Mouse (Mus musculus): ENCODE measurements around the gene Fig4.

The Fig4 gene

DNA sequence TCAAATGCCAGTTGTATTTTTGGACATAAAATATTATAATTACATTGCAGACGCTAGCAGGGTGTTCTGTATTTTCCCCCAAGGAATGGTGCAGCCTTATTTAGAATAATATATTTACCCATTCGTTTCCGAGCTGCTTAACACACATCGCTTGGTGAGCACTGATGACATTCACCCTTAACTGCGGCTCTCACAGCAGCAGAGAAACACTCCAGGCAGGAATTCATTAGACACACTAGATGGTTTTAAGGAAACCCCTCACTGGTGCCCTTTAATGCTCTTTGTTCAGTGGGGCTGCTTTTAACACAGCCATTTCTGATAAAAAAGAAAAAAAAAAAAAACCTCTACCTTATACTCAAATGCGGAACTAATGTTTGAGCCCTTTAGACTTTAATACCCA is 104.3 kb downstream of the Fig4 start:
- Histone ChIP-seq H3K36me3 (ENCODE audit: insufficient read depth, low read length) (no peaks in the 10 kb centered on the region), H3K4me3 (replicated peaks; ENCODE audit: low read length) (no peak overlapping the region), H3K4me1 (replicated peaks; ENCODE audit: low read depth, low read length) (no peaks in the 10 kb centered on the region), H3K27me3 (ENCODE audit: insufficient read depth, low read length) (no peaks in the 10 kb centered on the region), H3K9me3 (ENCODE audit: low read length) (no peaks in the 10 kb centered on the region)
- TF ChIP-seq NANOG (IDR thresholded peaks at IDR 0.05; ENCODE audit: borderline replicate concordance, low read length) (no peak), CTCF (conservative IDR thresholded peaks at IDR 0.05; ENCODE audit: low read length) (no peak), POU5F1 (IDR thresholded peaks at IDR 0.05; ENCODE audit: borderline replicate concordance, low read length) (no peak)

DNA sequence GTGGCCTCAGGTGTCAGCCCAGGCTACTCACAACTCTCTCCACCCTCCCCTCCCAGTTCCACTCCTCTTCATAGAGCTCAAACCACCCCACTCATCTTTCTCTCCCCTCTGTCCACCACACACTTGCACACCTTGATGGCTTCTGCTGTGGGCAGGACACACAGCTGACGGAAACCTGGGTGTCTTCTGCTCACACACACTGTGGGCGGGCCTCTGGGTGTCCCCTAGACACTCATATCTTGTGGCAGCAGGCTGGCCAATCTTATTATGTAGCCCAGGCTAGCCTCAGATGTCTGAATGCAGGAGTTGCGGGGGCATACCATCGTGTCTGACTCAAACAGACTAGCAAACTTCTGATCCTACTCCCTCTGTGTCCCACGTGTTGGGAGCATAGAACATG is 105.3 kb downstream of the Fig4 start:
- Histone ChIP-seq H3K4me1 (replicated peaks; ENCODE audit: low read depth, low read length) (no peaks in the 10 kb centered on the region), H3K36me3 (ENCODE audit: insufficient read depth, low read length) (no peaks in the 10 kb centered on the region), H3K4me3 (replicated peaks; ENCODE audit: low read length) (no peak overlapping the region), H3K9me3 (ENCODE audit: low read length) (no peaks in the 10 kb centered on the region), H3K27me3 (ENCODE audit: insufficient read depth, low read length) (no peaks in the 10 kb centered on the region)
- TF ChIP-seq CTCF (conservative IDR thresholded peaks at IDR 0.05; ENCODE audit: low read length) (no peak), NANOG (IDR thresholded peaks at IDR 0.05; ENCODE audit: borderline replicate concordance, low read length) (no peak), POU5F1 (IDR thresholded peaks at IDR 0.05; ENCODE audit: borderline replicate concordance, low read length) (no peak)

DNA sequence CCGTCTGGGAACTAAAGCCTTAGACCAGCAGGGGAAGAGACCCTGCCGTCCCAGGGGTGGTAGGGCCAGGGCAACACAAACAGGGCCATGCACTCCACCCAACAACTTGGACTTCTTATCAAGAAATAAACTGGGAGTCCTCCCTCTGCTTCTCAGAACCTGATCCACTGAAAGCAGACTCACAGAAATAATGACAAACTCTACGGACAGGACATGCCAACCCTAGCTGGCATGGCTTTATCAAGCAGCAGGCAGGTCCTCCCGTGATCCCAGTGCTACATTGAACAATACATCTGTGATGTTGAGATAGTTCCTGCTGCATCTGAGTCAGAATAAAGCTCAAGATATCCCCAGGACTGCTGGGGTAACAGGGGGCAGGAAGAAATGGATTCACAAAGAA is 106.8 kb downstream of the Fig4 start:
- TF ChIP-seq NANOG (IDR thresholded peaks at IDR 0.05; ENCODE audit: borderline replicate concordance, low read length) (no peak), CTCF (conservative IDR thresholded peaks at IDR 0.05; ENCODE audit: low read length) (no peak), POU5F1 (IDR thresholded peaks at IDR 0.05; ENCODE audit: borderline replicate concordance, low read length) (no peak)
- no peaks in the 10 kb centered on the region for H3K9me3 ChIP-seq (ENCODE audit: low read length)

DNA sequence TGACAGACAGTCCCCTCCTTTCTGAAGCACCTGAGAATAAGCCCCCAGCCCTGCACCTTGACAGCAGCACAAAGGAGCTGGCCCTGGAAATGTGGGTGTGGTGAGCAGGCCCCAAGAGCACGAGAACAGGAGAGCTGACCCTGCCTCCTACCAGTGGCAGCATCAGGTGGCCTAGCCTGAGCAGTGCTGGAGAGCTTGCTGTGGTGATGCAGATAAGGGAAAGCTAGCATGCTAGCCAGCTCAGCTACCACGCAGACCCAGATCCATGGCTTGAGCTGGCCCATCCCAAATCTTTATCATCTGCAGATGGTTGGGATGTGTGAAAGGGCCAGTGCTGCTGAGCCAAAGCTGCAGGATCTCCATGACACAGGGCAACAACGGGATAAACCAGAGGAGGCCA is 113.7 kb downstream of the Fig4 start:
- TF ChIP-seq POU5F1 (IDR thresholded peaks at IDR 0.05; ENCODE audit: borderline replicate concordance, low read length) (no peak), NANOG (IDR thresholded peaks at IDR 0.05; ENCODE audit: borderline replicate concordance, low read length) (no peak), CTCF (conservative IDR thresholded peaks at IDR 0.05; ENCODE audit: low read length) (no peak)
- Histone ChIP-seq H3K4me1 (replicated peaks; ENCODE audit: low read depth, low read length) (no peaks in the 10 kb centered on the region), H3K4me3 (replicated peaks; ENCODE audit: low read length) (no peak overlapping the region), H3K27me3 (ENCODE audit: insufficient read depth, low read length) (no peaks in the 10 kb centered on the region), H3K9me3 (ENCODE audit: low read length) (no peaks in the 10 kb centered on the region), H3K36me3 (ENCODE audit: insufficient read depth, low read length) (peaks cover 22% of the 10 kb centered on the region)

More for the DNA sequence above, 106.8 kb downstream of the Fig4 start:
- H3K36me3 ChIP-seq (ENCODE audit: insufficient read depth, low read length) = no peaks in the 10 kb centered on the region
- no peaks in the 10 kb centered on the region for H3K27me3 ChIP-seq (ENCODE audit: insufficient read depth, low read length)
- no peaks in the 10 kb centered on the region for H3K4me1 ChIP-seq (replicated peaks; ENCODE audit: low read depth, low read length)
- H3K4me3 ChIP-seq (replicated peaks; ENCODE audit: low read length) = no peak overlapping the region

DNA sequence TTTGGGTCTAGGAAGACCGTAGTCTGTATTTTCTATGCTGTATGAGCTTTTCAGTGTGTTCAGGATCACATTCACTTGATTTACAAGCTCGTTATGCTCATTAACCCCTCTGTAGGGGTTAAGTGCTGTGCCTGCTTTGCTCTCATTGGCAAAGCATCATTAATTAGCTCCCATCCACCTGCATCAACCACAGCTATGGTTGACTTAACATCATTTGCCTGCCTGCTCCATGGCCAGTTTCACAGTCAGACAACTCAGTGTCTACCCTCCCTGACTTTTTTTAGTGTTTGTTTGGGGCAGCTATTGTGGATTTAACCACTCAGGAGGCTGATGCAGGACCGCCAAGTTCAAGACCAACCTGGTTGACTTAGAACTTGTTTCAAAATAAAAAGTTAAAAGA is 119.1 kb downstream of the Fig4 start:
- H3K36me3 ChIP-seq (ENCODE audit: insufficient read depth, low read length) = peaks cover 17% of the 10 kb centered on the region
- TF ChIP-seq NANOG (IDR thresholded peaks at IDR 0.05; ENCODE audit: borderline replicate concordance, low read length) (no peak), CTCF (conservative IDR thresholded peaks at IDR 0.05; ENCODE audit: low read length) (no peak), POU5F1 (IDR thresholded peaks at IDR 0.05; ENCODE audit: borderline replicate concordance, low read length) (no peak)
- no peaks in the 10 kb centered on the region for H3K9me3 ChIP-seq (ENCODE audit: low read length)
- peaks cover 9% of the 10 kb centered on the region; the same call in 1 of the 2 replicates for H3K27me3 ChIP-seq (ENCODE audit: insufficient read depth, low read length)
- H3K4me1 ChIP-seq (replicated peaks; ENCODE audit: low read depth, low read length) = peaks cover 8% of the 10 kb centered on the region; the same call in 1 of the 2 replicates
- H3K4me3 ChIP-seq (replicated peaks; ENCODE audit: low read length) = no peak overlapping the region

DNA sequence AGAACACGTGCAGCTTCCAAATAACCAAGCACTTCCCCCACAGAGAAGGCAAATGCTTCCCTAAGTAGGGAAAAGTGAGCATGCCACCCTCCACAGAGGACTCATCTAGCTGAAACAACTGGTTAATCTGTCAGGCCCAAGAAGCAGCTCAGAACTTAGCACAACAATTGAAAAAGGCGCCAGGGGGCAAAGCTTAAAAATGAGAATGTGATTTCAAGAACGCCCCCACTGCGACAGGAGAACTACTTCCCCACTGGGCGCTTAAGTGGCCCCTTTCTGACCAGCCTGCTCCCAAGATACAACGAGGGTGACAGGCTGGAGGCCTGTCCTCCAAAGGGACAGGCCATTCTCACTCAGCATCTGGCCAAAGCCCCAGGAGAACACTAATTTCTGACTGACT is 120.4 kb downstream of the Fig4 start:
- Histone ChIP-seq H3K4me3 (replicated peaks; ENCODE audit: low read length) (no peak overlapping the region), H3K27me3 (ENCODE audit: insufficient read depth, low read length) (peaks cover 9% of the 10 kb centered on the region; the same call in 1 of the 2 replicates), H3K9me3 (ENCODE audit: low read length) (no peaks in the 10 kb centered on the region), H3K36me3 (ENCODE audit: insufficient read depth, low read length) (peaks cover 5% of the 10 kb centered on the region; the same call in 1 of the 2 replicates), H3K4me1 (replicated peaks; ENCODE audit: low read depth, low read length) (peaks cover 8% of the 10 kb centered on the region; the same call in 1 of the 2 replicates)
- TF ChIP-seq POU5F1 (IDR thresholded peaks at IDR 0.05; ENCODE audit: borderline replicate concordance, low read length) (no peak), NANOG (IDR thresholded peaks at IDR 0.05; ENCODE audit: borderline replicate concordance, low read length) (peak; percentile 86), CTCF (conservative IDR thresholded peaks at IDR 0.05; ENCODE audit: low read length) (no peak)

DNA sequence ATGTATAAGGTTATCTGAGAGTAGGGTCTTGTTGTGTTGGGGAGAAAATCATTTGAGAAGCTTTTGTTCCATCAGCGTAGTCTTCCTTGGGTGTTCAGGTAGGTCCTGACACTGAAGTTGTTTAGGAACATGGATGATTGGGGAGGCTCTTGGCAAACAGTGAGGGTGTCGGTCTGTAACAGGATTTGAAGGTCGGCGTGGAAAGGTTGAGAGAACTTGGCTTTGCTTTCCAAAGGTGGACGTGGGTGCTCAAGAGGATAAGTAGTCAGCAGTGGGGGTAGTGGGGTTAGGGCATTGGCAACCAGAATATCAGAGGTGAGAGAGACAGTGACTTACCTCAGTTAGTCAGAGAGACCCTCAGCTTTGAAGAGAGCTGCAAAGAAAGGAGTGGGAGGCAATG is 136.9 kb downstream of the Fig4 start:
- Histone ChIP-seq H3K27me3 (ENCODE audit: insufficient read depth, low read length) (no peaks in the 10 kb centered on the region), H3K36me3 (ENCODE audit: insufficient read depth, low read length) (no peaks in the 10 kb centered on the region), H3K4me1 (replicated peaks; ENCODE audit: low read depth, low read length) (peaks cover 11% of the 10 kb centered on the region), H3K4me3 (replicated peaks; ENCODE audit: low read length) (no peak overlapping the region), H3K9me3 (ENCODE audit: low read length) (peaks cover 7% of the 10 kb centered on the region)
- TF ChIP-seq POU5F1 (IDR thresholded peaks at IDR 0.05; ENCODE audit: borderline replicate concordance, low read length) (no peak), NANOG (IDR thresholded peaks at IDR 0.05; ENCODE audit: borderline replicate concordance, low read length) (no peak), CTCF (conservative IDR thresholded peaks at IDR 0.05; ENCODE audit: low read length) (no peak)

DNA sequence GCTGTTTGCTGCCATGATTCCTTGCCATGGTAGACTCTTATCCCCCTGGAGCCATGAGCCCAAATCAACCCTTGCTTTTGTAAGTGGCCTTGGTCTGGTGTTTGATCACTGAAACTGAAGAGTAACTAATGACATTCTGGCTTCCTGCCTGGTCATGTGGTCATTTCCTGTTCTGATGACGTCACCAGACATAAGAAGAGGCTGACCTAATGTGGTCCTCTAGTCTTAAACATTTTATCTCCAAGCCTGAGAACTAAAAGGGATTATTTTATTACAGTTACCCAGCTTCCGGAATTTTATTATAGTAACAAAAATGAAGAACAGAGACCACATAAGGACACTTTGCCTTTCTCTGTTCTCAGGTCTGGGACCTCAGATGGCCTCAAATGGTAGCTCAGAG is 140.0 kb downstream of the Fig4 start:
- H3K36me3 ChIP-seq (ENCODE audit: insufficient read depth, low read length) = no peaks in the 10 kb centered on the region
- H3K9me3 ChIP-seq (ENCODE audit: low read length) = peaks cover 7% of the 10 kb centered on the region
- H3K27me3 ChIP-seq (ENCODE audit: insufficient read depth, low read length) = no peaks in the 10 kb centered on the region
- no peak overlapping the region for H3K4me3 ChIP-seq (replicated peaks; ENCODE audit: low read length)
- no peaks in the 10 kb centered on the region for H3K4me1 ChIP-seq (replicated peaks; ENCODE audit: low read depth, low read length)
- TF ChIP-seq POU5F1 (IDR thresholded peaks at IDR 0.05; ENCODE audit: borderline replicate concordance, low read length) = no peak
- no peak for TF ChIP-seq CTCF (conservative IDR thresholded peaks at IDR 0.05; ENCODE audit: low read length)
- TF ChIP-seq NANOG (IDR thresholded peaks at IDR 0.05; ENCODE audit: borderline replicate concordance, low read length) = no peak

DNA sequence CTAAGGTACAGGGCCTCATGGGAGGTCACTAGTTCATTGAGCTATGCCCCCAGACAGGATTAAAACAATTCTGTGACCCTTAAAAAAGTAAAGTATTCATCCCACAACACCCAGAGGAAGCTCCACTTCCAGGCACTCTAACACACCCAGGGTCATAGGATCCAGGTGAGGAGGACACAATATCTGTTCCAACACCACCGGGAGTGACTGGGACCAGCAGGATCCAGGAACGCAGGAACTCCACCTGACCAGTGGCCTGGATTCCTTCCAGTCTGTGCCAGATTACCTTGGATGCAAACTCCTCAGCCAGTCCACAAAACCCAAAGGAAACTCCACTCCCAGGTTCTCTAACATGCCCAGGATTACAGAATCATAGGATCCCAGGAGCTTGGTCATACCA is 145.8 kb downstream of the Fig4 start:
- TF ChIP-seq NANOG (IDR thresholded peaks at IDR 0.05; ENCODE audit: borderline replicate concordance, low read length) = no peak
- TF ChIP-seq POU5F1 (IDR thresholded peaks at IDR 0.05; ENCODE audit: borderline replicate concordance, low read length) = no peak
- no peak for TF ChIP-seq CTCF (conservative IDR thresholded peaks at IDR 0.05; ENCODE audit: low read length)

More for the DNA sequence above, 145.8 kb downstream of the Fig4 start:
- H3K4me3 ChIP-seq (replicated peaks; ENCODE audit: low read length) = no peak overlapping the region
- no peaks in the 10 kb centered on the region for H3K4me1 ChIP-seq (replicated peaks; ENCODE audit: low read depth, low read length)
- H3K36me3 ChIP-seq (ENCODE audit: insufficient read depth, low read length) = no peaks in the 10 kb centered on the region
- no peaks in the 10 kb centered on the region for H3K9me3 ChIP-seq (ENCODE audit: low read length)
- H3K27me3 ChIP-seq (ENCODE audit: insufficient read depth, low read length) = peaks cover 4% of the 10 kb centered on the region
